Mouse (Mus musculus) spleen, adult 2 months (tissue): Measurements from ENCODE around the gene Pex7. TPM values are rescaled to one million over a fixed set of nuclear protein-coding genes. Genes with fewer than 3 reads are reported as not detected.
"Not testable (repeated sequence)": the region's sequence is repeated elsewhere in the genome, so short reads cannot be mapped to it uniquely, and the experiment has no call there.

Source experiments
- DNase-seq, 2 experiments: peaks; one replicate each; pipeline versions ENCODE4 v3.0.0 to v3.0.0-alpha.2; 2012 to 2021; ENCODE audit warnings: low spot score in 2 of 2, low read depth in 1 of 2
- H3K27ac ChIP-seq: fragments of 200-500 bp; 2 replicates; pipeline ENCODE4 v1.5.1; 2012; ENCODE audit warnings: low read length, inconsistent platforms; ENCODE audit not compliant: insufficient read depth
- H3K27me3 ChIP-seq: fragments of 200-500 bp; 2 replicates; pipeline ENCODE4 v1.6.1; 2012; ENCODE audit warnings: mild to moderate bottlenecking, moderate library complexity, low read length, inconsistent platforms; ENCODE audit not compliant: control insufficient read depth, insufficient read depth
- H3K36me3 ChIP-seq: fragments of 200-500 bp; 2 replicates; pipeline ENCODE4 v1.6.1; 2012; ENCODE audit warnings: mild to moderate bottlenecking, low read length, inconsistent platforms; ENCODE audit not compliant: control insufficient read depth, insufficient read depth
- H3K4me1 ChIP-seq: fragments of 200-500 bp; 2 replicates; pipeline ENCODE4 v1.6.1; 2011; ENCODE audit warnings: inconsistent platforms; ENCODE audit not compliant: control insufficient read depth, insufficient read depth, insufficient read length
- H3K4me3 ChIP-seq: fragments of 200-500 bp; 2 replicates; pipeline ENCODE4 v1.5.1; 2011; ENCODE audit warnings: mild to moderate bottlenecking, inconsistent platforms; ENCODE audit not compliant: insufficient read depth, insufficient read length; ENCODE audit errors: extremely low read depth
- CTCF ChIP-seq: fragments of 200-500 bp; IDR thresholded peaks from 2 replicates; pipeline ENCODE4 v1.5.1; 2011; ENCODE audit warnings: mild to moderate bottlenecking, inconsistent platforms; ENCODE audit not compliant: insufficient read depth, insufficient read length, insufficient replicate concordance; ENCODE audit errors: extremely low read depth
- POLR2A ChIP-seq: fragments of 200-500 bp; IDR thresholded peaks from 2 replicates; pipeline ENCODE4 v1.6.1; 2011; ENCODE audit warnings: low read depth, low read length, inconsistent platforms
- WGBS: fragments of 180-500 bp; shearing (Covaris S2); methylation state at CpG from one replicate; pipeline ENCODE4 v1.1.7; 2018; 5-methylcytosine and 5-hydroxymethylcytosine counted together
- polyA plus RNA-seq: library from polyadenylated mRNA; depleted of rRNA; stranded (reverse); fragments of >200 nt; gene quantifications from 2 replicates; pipeline ENCODE4 v1.2.3, GENCODE M21; 2012

The Pex7 gene
- polyA plus RNA-seq, 1 experiment, result 14.9 TPM

DNA sequence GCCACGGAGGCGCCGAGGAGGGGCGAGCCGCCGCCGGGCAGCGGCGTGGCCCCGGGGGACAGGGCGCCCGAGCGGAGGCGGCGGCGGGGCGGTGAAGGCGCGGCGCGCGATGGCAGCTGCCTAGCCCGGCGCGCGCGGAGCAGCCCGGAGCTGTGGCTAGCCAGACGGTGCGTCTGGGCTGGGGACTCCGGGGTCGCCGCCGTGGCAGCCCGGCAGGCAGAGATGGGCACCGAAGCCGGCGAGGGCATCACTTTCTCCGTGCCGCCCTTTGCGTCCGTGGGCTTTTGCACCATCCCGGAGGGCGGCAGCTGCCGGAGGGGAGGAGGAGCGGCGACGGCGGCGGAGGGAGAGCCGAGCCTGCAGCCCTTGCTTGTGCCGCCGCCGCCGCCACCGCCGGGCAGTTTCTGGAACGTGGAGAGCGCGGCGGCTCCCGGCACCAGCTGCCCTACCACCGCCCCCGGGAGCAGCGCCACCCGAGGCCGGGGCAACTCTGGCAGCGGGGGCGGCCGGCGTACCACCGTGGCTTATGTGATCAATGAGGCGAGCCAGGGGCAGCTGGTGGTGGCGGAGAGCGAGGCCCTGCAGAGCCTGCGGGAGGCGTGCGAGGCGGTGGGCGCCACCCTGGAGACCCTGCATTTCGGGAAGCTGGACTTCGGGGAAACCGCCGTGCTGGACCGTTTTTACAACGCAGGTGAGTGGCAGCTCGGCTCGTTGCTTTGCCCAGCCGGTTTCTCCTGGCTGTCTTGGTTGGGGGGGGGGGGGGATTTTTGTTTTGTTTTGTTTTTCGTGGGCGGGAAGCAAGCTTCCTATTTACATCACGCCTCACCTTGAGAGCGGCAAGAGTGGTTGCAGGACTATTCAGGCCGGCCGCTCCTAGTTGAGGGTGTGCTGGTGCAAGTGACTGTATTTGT, 27.1 kb upstream of the Pex7 start, which contains the start of gene Map3k5:
Gene Map3k5, plus strand, starts transcription at position 89 of the 911 bp plus-strand sequence.
- WGBS, result under 1% methylated on average over 77 of the region's 95 CpGs
- H3K27ac ChIP-seq, result peak within 1 kb of the TSS; percentile 83
- peak in 1 of 2 experiments; percentile 55 for DNase-seq

DNA sequence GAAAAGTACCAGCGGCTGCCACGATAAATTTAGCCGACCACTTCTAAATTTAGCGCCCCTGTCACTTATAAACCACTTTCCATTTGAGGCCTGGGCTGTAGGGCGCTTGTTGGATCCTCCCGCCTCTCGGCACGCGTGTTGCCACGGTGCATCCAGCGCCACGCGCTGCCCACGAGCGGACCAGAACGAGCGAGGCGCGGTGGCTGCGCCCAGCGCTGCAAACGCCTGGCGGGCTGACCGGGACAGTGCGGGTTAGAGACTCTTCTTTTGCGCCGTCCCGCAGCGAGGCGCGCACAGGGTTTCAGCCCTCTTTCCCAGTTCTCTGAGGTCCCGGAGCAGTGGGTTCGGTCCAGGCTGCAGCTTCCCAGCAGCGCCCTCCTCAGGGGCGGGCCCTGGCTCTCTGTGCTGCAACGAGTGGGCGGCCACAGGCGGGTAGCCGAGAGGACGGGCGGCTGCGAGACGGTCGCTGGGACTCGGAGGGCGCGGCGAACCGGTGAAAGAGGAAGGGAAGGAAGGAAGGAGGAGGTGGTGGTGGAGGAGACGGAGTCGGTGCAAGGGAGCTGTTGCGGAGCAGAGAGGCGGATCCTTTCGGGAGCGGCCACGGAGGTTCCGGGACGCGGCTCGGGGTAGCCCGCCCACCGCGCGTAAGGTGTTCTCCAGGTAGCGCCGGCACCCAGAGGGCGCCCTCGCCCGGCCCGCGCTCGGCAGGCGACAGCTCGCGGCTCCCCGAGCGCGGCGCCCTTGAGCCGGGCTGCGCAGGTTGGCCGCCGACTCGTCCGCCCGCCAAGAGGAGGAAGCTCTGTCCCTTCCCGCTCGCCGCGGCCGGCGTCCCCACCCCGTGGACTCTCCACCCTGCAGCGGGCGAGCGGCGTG, 26.3 kb upstream of the Pex7 start:
- H3K27ac ChIP-seq, result peak overlapping the region; percentile 83
- under 1% methylated on average over 94 of the region's 97 CpGs for WGBS
- DNase-seq, result peak; percentile 69 to 85

More for the DNA sequence above, 27.1 kb upstream of the Pex7 start, which contains the start of gene Map3k5:
- no peaks in the 10 kb centered on the region for H3K36me3 ChIP-seq
- TF ChIP-seq CTCF (no peak), POLR2A (no peak)
- H3K4me3 ChIP-seq, result peak within 1 kb of the TSS; percentile 98
- H3K27me3 ChIP-seq, result no peaks in the 10 kb centered on the region
- peaks cover 19% of the 10 kb centered on the region for H3K4me1 ChIP-seq

DNA sequence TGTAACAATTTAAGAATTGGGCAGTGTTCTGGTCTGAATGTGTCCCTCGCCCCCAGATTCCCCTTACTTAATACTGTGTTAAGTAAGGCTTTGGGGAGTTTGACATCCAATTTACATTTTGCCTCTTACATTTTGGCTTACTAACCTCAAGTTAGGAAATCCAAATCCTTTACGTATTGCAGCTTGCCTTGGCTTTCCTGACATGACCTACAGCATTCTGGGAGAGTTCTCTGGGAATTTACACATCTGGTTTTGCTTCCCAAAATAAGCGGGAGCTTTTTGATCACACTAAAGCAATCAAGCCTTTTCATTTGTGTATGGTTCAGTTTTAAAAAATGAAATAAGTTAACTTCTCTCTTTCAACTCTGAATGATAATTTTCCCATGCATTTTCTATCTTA, 25.5 kb upstream of the Pex7 start:
- H3K36me3 ChIP-seq, result no peaks in the 10 kb centered on the region
- DNase-seq, result no peak
- H3K4me1 ChIP-seq, result peaks cover 11% of the 10 kb centered on the region
- H3K27ac ChIP-seq, result no peak overlapping the region
- TF ChIP-seq POLR2A (no peak), CTCF (no peak)
- H3K4me3 ChIP-seq, result no peak overlapping the region
- 63% methylated on average over 3 of the region's 3 CpGs for WGBS
- H3K27me3 ChIP-seq, result no peaks in the 10 kb centered on the region

More for the DNA sequence above, 26.3 kb upstream of the Pex7 start:
- H3K27me3 ChIP-seq, result no peaks in the 10 kb centered on the region
- peak overlapping the region; percentile 98 for H3K4me3 ChIP-seq
- peaks cover 11% of the 10 kb centered on the region for H3K4me1 ChIP-seq
- no peaks in the 10 kb centered on the region for H3K36me3 ChIP-seq
- TF ChIP-seq POLR2A, result no peak
- TF ChIP-seq CTCF, result peak; percentile 58; the same call in 1 of the 2 replicates

DNA sequence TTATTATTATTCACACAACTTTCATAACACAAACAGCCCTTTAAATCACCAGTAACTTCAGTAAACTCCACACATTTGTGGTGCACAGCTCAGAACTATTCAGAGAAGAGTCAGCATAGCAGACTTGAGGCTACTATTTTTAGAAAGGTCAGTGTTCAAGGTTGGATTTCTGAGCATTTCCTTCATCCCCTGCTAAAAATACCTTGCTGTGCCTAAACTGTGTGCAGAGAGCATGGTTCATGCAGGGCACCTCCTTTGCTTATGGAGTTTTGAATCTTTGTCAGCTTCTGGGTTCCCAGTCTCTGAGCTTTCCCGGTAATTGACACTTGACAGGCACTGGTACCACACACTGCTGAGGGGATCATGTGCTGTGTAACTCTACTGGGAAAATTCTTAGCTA, 20.7 kb upstream of the Pex7 start:
- 87% methylated on average over 1 of the region's 1 CpGs for WGBS
- TF ChIP-seq CTCF (no peak), POLR2A (no peak)

DNA sequence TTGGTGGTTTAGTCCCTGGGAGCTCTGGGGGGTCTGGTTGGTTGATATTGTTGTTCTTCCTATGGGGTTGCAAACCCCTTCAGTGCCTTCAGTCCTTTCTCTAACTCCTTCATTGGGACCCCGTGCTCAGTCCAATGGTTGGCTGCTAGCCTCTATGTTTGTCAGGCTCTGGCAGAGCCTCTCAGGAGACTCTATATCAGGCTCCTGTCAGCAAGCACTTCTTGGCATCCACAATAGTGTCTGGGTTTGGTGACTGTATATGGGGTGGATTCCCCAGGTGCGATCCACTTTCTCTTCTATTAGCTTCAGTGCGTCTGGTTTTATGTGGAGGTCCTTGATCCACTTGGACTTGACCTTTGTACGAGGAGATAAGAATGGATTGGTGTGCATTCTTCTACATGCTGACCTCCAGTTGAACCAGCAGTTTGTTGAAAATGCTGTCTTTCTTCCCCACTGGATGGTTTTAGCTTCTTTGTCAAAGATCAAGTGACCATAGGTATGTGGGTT, 19.0 kb upstream of the Pex7 start:
- H3K27me3 ChIP-seq, H3K36me3 ChIP-seq, H3K4me1 ChIP-seq, H3K27ac ChIP-seq, DNase-seq, H3K4me3 ChIP-seq: not testable (repeated sequence)
- 90% methylated on average over 4 of the region's 4 CpGs for WGBS

More for the DNA sequence above, 20.7 kb upstream of the Pex7 start:
- no peaks in the 10 kb centered on the region for H3K27me3 ChIP-seq
- H3K27ac ChIP-seq, result no peak overlapping the region
- H3K36me3 ChIP-seq, result no peaks in the 10 kb centered on the region
- H3K4me1 ChIP-seq, result no peaks in the 10 kb centered on the region
- H3K4me3 ChIP-seq, result no peak overlapping the region
- DNase-seq, result no peak

GRCm38 (mm10) chr10:19924256-19924655, 16.8 kb upstream of the Pex7 start:
- Histone ChIP-seq H3K27me3 (no peaks in the 10 kb centered on the region), H3K36me3 (no peaks in the 10 kb centered on the region), H3K27ac (no peak overlapping the region), H3K4me3 (no peak overlapping the region), H3K4me1 (no peaks in the 10 kb centered on the region)
- DNase-seq, result no peak
- 93% methylated on average over 2 of the region's 2 CpGs for WGBS
- TF ChIP-seq CTCF, result no peak
- no peak for TF ChIP-seq POLR2A
